Comparison of ENCODE assay signal across 8 mouse cellular contexts in genomic region chr2:181592231-181593041, GRCm38 (mm10). TPM values are rescaled to one million over a fixed set of nuclear protein-coding genes. Genes with fewer than 3 reads are reported as not detected.
DNase-seq lines count a peak whose midpoint lies in the region; ATAC-seq lines count a peak whose summit lies in the region.

Gene Zfp512b, minus strand, starts transcription at chr2:181592803.

- peak within 1 kb of the TSS; percentile 97 for H3K4me3 ChIP-seq in hindbrain, embryonic 12.5 days

- DNase-seq in NIH3T3 (ENCODE audit: low read depth), result peak; percentile 86
- DNase-seq in cerebellum, adult 8-10 months, result peak; percentile 82
- DNase-seq in frontal cortex, postnatal 14 days (ENCODE audit: low spot score in 2 of 2), result peak; percentile 54 to 62
- DNase-seq in layer of hippocampus, postnatal 25 days (ENCODE audit: extremely low spot score in 1 of 2, low spot score in 1 of 2), result peak; percentile 56 to 68
- DNase-seq in lung, postnatal 25 days (ENCODE audit: low spot score), result peak; percentile 66
- peak; percentile 76 for DNase-seq in retina, embryonic 14.5 days (ENCODE audit: low spot score)
- peak; percentile 74 to 80 for DNase-seq in urinary bladder, postnatal 4 days (ENCODE audit: low spot score in 2 of 2)

- H3K4me1 ChIP-seq in hindbrain, embryonic 12.5 days, result peaks cover 28% of the 10 kb centered on the region

- H3K9me3 ChIP-seq in hindbrain, embryonic 12.5 days (replicated peaks), result no peaks in the 10 kb centered on the region

- H3K9ac ChIP-seq in hindbrain, embryonic 12.5 days, result peak within 1 kb of the TSS; percentile 98

- H3K27me3 ChIP-seq in hindbrain, embryonic 12.5 days, result no peaks in the 10 kb centered on the region

- peak within 1 kb of the TSS; percentile 88 for H3K27ac ChIP-seq in hindbrain, embryonic 12.5 days

- H3K36me3 ChIP-seq in hindbrain, embryonic 12.5 days, result peaks cover 45% of the 10 kb centered on the region

- peak within 1 kb of the TSS; percentile 87 for H3K4me2 ChIP-seq in hindbrain, embryonic 12.5 days (replicated peaks)

- WGBS in hindbrain, embryonic 12.5 days, result under 1% methylated on average over 77 of the region's 97 CpGs

- peak; percentile 78 for ATAC-seq in hindbrain, embryonic 12.5 days (ENCODE audit: low FRiP score)

RNA-seq across cellular contexts. Expression of gene Zfp512b, which starts in this region (rescaled TPM):
- 91.0 and 97.7 TPM in 2 replicates for polyA plus RNA-seq in hindbrain, embryonic 12.5 days (2016; fragmentation: Nextera tagmentation; extraction: Ambion mirVana)
- 100 to 1,000 TPM in 1 of 2 experiments, 10 to 100 TPM in 1; 82.8 to 114 TPM for total RNA-seq in layer of hippocampus, postnatal 25 days (2021)

Comparison
In these comparisons a context has a peak if more than half of its experiments do, and no peak if none do; other contexts are left out.
1. Peak in every context shown above with its lines: DNase-seq, ATAC-seq, H3K4me3 ChIP-seq and H3K27ac ChIP-seq.